Mouse (Mus musculus): ENCODE data around the gene Gins2. TPM values are rescaled to one million over a fixed set of nuclear protein-coding genes. Genes with fewer than 3 reads are reported as not detected.

Gene Gins2
- polyA plus RNA-seq, 1 experiment from 2014 or later, result 20.3 TPM

DNA sequence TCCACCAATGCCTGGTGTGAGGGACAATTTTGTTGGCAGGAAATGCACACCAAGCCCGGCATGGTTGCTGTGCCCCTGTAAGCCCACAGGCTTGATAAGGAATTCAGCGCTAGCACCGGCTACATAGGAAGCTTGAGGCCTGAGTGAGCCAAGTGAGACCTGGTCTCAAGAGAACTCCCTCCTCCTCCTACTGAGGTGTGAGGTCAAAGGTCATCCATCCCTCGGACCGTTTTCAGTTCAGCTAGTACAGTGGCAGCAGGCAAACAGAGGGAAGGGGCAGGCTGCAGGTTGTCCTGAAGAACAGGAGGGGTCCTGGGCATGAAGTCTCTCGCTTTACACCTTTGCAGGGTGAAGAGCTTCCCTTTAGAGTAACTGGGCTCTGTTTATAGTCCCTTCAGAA, 41.7 kb upstream of the Gins2 start:
- H3K9ac ChIP-seq (replicated peaks), result no peak overlapping the region
- peaks cover 12% of the 10 kb centered on the region for H3K4me1 ChIP-seq (ENCODE audit: insufficient read depth)
- DNase-seq (no peak), ATAC-seq (no peak)
- peaks cover 15% of the 10 kb centered on the region for H3K27me3 ChIP-seq (ENCODE audit: insufficient read depth, low read length)
- TF ChIP-seq CTCF (IDR thresholded peaks at IDR 0.05; ENCODE audit: low read depth) (no peak), EP300 (IDR thresholded peaks at IDR 0.05; ENCODE audit: low read depth) (no peak)
- no peaks in the 10 kb centered on the region for H3K9me3 ChIP-seq (ENCODE audit: low read length)
- no peak overlapping the region for H3K4me3 ChIP-seq (ENCODE audit: low read depth, low read length)
- no peaks in the 10 kb centered on the region for H3K36me3 ChIP-seq (replicated peaks; ENCODE audit: insufficient read depth, low read length)
- H3K4me2 ChIP-seq (ENCODE audit: low read depth, low read length), result no peak overlapping the region
- H3K27ac ChIP-seq (ENCODE audit: low read depth), result no peak overlapping the region
- WGBS (ENCODE audit: insufficient replicate concordance), result 29% methylated on average over 6 of the region's 6 CpGs

DNA sequence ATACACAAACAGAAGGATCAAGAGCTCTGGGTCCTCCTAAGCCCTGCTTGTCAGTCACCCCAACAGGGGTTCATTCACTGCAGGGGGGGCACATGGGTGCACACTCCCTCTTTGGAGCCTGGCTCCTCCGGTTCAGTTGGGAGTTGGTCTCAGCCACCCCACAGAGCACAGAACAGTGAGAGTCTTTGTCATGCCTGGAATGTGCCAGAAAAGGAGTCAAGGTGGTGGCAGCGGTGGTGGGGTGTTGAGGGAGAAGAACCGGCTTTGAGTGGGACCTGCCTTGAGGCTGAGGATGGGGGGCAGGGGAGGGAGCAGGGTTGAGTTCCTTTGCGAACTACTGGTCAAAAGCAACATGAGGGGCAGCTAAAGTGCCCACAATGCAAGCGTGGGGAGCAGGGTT, 40.9 kb upstream of the Gins2 start:
- no peak overlapping the region for H3K4me2 ChIP-seq (ENCODE audit: low read depth, low read length)
- DNase-seq (no peak), ATAC-seq (no peak)
- TF ChIP-seq EP300 (IDR thresholded peaks at IDR 0.05; ENCODE audit: low read depth) (no peak), CTCF (IDR thresholded peaks at IDR 0.05; ENCODE audit: low read depth) (no peak)
- no peak overlapping the region for H3K9ac ChIP-seq (replicated peaks)
- H3K4me1 ChIP-seq (ENCODE audit: insufficient read depth), result peaks cover 12% of the 10 kb centered on the region
- no peaks in the 10 kb centered on the region for H3K9me3 ChIP-seq (ENCODE audit: low read length)
- peaks cover 15% of the 10 kb centered on the region for H3K27me3 ChIP-seq (ENCODE audit: insufficient read depth, low read length)
- no peak overlapping the region for H3K27ac ChIP-seq (ENCODE audit: low read depth)
- H3K4me3 ChIP-seq (ENCODE audit: low read depth, low read length), result no peak overlapping the region
- 62% methylated on average over 5 of the region's 5 CpGs for WGBS (ENCODE audit: insufficient replicate concordance)
- H3K36me3 ChIP-seq (replicated peaks; ENCODE audit: insufficient read depth, low read length), result no peaks in the 10 kb centered on the region

DNA sequence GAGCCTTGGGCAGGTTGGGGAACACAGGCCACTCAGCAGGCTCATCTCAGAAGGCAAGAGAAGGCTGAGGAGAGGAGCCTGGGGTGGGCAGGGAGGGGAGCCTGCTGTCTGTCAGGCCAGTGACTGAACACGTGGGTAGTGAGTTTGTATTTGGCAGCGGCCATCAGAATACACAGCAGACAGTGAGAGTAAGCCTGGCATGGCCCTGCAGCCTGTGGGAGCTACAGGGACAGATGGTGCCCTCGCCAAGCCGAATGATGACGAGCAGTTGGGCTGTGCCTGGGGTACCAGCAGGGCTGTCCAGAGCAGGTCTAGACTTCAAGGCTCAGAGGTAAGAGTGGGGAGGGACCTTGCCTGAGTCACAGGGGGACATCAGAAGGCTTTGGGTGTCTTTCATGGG, 38.2 kb upstream of the Gins2 start:
- Histone ChIP-seq H3K4me2 (ENCODE audit: low read depth, low read length) (no peak overlapping the region), H3K4me3 (ENCODE audit: low read depth, low read length) (no peak overlapping the region), H3K9me3 (ENCODE audit: low read length) (no peaks in the 10 kb centered on the region), H3K4me1 (ENCODE audit: insufficient read depth) (no peaks in the 10 kb centered on the region), H3K9ac (replicated peaks) (no peak overlapping the region), H3K27me3 (ENCODE audit: insufficient read depth, low read length) (no peaks in the 10 kb centered on the region), H3K27ac (ENCODE audit: low read depth) (no peak overlapping the region), H3K36me3 (replicated peaks; ENCODE audit: insufficient read depth, low read length) (no peaks in the 10 kb centered on the region)
- no peak for TF ChIP-seq CTCF (IDR thresholded peaks at IDR 0.05; ENCODE audit: low read depth)
- 76% methylated on average over 5 of the region's 5 CpGs for WGBS (ENCODE audit: insufficient replicate concordance)
- ATAC-seq (no peak), DNase-seq (no peak)

DNA sequence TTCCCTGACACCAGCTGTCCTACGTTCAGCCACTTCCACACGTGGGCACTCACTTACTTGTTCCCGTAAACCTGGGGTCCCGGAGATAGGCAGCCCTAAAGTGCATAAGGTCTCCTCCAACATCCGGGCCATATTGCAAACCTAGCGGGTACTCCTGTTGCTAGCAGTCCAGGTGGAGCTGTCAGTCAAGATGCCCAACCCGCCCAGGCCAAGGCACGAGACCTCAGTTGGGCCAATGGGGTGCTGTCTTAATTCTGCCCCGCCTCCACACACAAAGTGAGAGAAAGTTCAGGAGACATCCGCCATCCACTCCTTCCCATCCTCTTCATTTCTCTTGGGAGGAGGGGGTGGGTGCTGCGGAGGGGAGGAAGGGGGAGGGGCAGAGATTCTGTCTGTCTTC, 37.4 kb upstream of the Gins2 start:
- Histone ChIP-seq H3K9ac (replicated peaks) (no peak overlapping the region), H3K27ac (ENCODE audit: low read depth) (no peak overlapping the region), H3K9me3 (ENCODE audit: low read length) (no peaks in the 10 kb centered on the region), H3K36me3 (replicated peaks; ENCODE audit: insufficient read depth, low read length) (no peaks in the 10 kb centered on the region), H3K4me3 (ENCODE audit: low read depth, low read length) (no peak overlapping the region), H3K4me1 (ENCODE audit: insufficient read depth) (peaks cover 6% of the 10 kb centered on the region), H3K4me2 (ENCODE audit: low read depth, low read length) (no peak overlapping the region), H3K27me3 (ENCODE audit: insufficient read depth, low read length) (no peaks in the 10 kb centered on the region)
- TF ChIP-seq CTCF (IDR thresholded peaks at IDR 0.05; ENCODE audit: low read depth) (no peak), EP300 (IDR thresholded peaks at IDR 0.05; ENCODE audit: low read depth) (no peak)
- DNase-seq, result no peak
- ATAC-seq, result no peak
- 81% methylated on average over 11 of the region's 11 CpGs for WGBS (ENCODE audit: insufficient replicate concordance)

DNA sequence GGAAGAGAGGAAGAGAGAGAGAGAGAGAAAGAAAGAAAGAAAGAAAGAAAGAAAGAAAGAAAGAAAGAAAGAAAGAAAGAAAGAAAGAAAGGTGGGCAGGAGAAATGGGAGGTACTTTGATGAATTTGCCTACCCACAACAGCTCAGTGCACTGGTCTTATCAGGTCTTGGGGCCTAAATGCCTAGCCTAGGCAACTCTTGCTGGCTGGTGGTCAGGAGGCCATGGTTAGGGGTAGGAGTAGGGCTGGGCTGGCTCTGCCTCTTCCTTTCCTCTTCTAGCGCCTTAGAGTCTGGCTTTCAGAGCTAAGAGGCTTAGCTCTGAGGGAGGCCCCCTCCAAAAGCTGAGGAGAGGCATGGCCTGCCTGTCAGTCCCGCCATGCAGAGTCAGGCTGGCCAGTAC, 34.5 kb upstream of the Gins2 start:
- TF ChIP-seq EP300 (IDR thresholded peaks at IDR 0.05; ENCODE audit: low read depth), result no peak
- no peak for TF ChIP-seq CTCF (IDR thresholded peaks at IDR 0.05; ENCODE audit: low read depth)
- no peak overlapping the region for H3K4me2 ChIP-seq (ENCODE audit: low read depth, low read length)
- ATAC-seq (no peak), DNase-seq (no peak)
- no peaks in the 10 kb centered on the region for H3K36me3 ChIP-seq (replicated peaks; ENCODE audit: insufficient read depth, low read length)
- WGBS (ENCODE audit: insufficient replicate concordance), result 65% methylated on average over 2 of the region's 2 CpGs
- peaks cover 19% of the 10 kb centered on the region for H3K4me1 ChIP-seq (ENCODE audit: insufficient read depth)
- no peaks in the 10 kb centered on the region for H3K27me3 ChIP-seq (ENCODE audit: insufficient read depth, low read length)
- no peak overlapping the region for H3K4me3 ChIP-seq (ENCODE audit: low read depth, low read length)
- H3K9ac ChIP-seq (replicated peaks), result no peak overlapping the region
- no peaks in the 10 kb centered on the region for H3K9me3 ChIP-seq (ENCODE audit: low read length)
- no peak overlapping the region for H3K27ac ChIP-seq (ENCODE audit: low read depth)

DNA sequence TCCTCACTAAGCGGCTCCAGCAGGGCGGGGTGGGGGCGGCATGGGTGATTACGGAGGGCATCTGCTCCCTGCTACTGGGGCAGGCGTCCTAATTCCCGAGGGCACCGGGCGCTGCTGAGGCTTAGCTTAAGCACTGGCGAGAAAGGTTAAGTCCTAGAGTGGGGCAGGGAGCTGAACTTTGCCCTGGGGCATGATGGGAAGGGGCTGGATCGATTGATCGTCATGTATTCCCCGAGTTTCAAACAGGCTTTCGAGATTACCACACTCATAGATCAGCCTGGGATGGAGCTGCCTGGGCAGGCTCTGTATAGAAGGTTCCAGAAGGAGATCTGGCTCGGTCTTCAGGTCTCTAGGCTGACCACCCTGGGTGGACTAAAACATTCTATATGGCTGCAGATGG, 33.1 kb upstream of the Gins2 start:
- Histone ChIP-seq H3K36me3 (replicated peaks; ENCODE audit: insufficient read depth, low read length) (no peaks in the 10 kb centered on the region), H3K27ac (ENCODE audit: low read depth) (peak overlapping the region; percentile 77), H3K4me3 (ENCODE audit: low read depth, low read length) (no peak overlapping the region), H3K9me3 (ENCODE audit: low read length) (no peaks in the 10 kb centered on the region), H3K27me3 (ENCODE audit: insufficient read depth, low read length) (no peaks in the 10 kb centered on the region), H3K4me1 (ENCODE audit: insufficient read depth) (peaks cover 19% of the 10 kb centered on the region), H3K9ac (replicated peaks) (no peak overlapping the region), H3K4me2 (ENCODE audit: low read depth, low read length) (no peak overlapping the region)
- peak; percentile 66 for DNase-seq
- WGBS (ENCODE audit: insufficient replicate concordance), result 68% methylated on average over 14 of the region's 14 CpGs
- ATAC-seq, result peak; percentile 57
- TF ChIP-seq EP300 (IDR thresholded peaks at IDR 0.05; ENCODE audit: low read depth) (peak; percentile 18; the same call in 1 of the 2 replicates), CTCF (IDR thresholded peaks at IDR 0.05; ENCODE audit: low read depth) (no peak)

DNA sequence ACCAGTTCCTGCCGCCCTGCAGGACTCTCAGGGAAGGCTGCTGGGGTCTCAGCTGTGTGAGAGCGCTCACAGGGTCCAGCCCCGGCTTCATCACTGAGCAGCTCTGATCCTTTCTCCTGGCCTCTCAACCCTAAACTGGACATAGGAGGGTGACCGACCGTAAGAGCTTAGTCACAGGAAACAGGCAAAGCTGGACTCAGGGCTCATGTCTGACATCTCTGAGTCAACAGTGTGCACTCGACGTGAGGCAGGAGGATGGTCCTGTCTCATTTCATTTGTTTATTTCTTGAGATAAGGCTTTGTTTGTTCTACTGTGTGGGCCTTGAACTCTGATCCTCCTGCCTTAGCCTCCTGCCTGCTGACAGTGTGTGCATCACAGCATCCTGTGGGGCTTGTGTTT, 31.3 kb upstream of the Gins2 start:
- H3K27me3 ChIP-seq (ENCODE audit: insufficient read depth, low read length), result no peaks in the 10 kb centered on the region
- ATAC-seq, result peak; percentile 1; the same call in 1 of the 2 replicates
- no peak for DNase-seq
- H3K4me3 ChIP-seq (ENCODE audit: low read depth, low read length), result no peak overlapping the region
- TF ChIP-seq CTCF (IDR thresholded peaks at IDR 0.05; ENCODE audit: low read depth) (no peak), EP300 (IDR thresholded peaks at IDR 0.05; ENCODE audit: low read depth) (no peak)
- H3K4me1 ChIP-seq (ENCODE audit: insufficient read depth), result peaks cover 19% of the 10 kb centered on the region
- no peaks in the 10 kb centered on the region for H3K36me3 ChIP-seq (replicated peaks; ENCODE audit: insufficient read depth, low read length)
- 49% methylated on average over 7 of the region's 7 CpGs for WGBS (ENCODE audit: insufficient replicate concordance)
- H3K4me2 ChIP-seq (ENCODE audit: low read depth, low read length), result peak overlapping the region; percentile 6; the same call in 1 of the 2 replicates
- no peaks in the 10 kb centered on the region for H3K9me3 ChIP-seq (ENCODE audit: low read length)
- 0 out of 2 replicates have a peak overlapping the region, but pooled peaks have one; percentile 34 for H3K9ac ChIP-seq (replicated peaks)
- peak overlapping the region; percentile 97 for H3K27ac ChIP-seq (ENCODE audit: low read depth)
